27 mouse cellular contexts compared by ENCODE assay signal in genomic region chr15:68359496-68359895, GRCm38 (mm10).
DNase-seq lines count a peak whose midpoint lies in the region; ATAC-seq lines count a peak whose summit lies in the region.
"Had no signal": no experiment of that assay in that cellular context is flagged by ENCODE, and none has a peak within 500 bp of the region (broad histone marks: within the 10 kb centered on the region; RNA-seq: fewer than 3 reads in every experiment).

No protein-coding gene starts in this region.

- no peak for ATAC-seq in liver, embryonic 12.5 days
- no peak for ATAC-seq in liver, embryonic 11.5 days (replicated peaks; ENCODE audit: low FRiP score)
- ATAC-seq in heart, embryonic 16.5 days (replicated peaks; ENCODE audit: extremely low read depth, insufficient read depth, low FRiP score), result no peak
- ATAC-seq in hindbrain, embryonic 11.5 days (ENCODE audit: low FRiP score), result no peak
- ATAC-seq: forebrain, embryonic 16.5 days; intestine, postnatal 0 days; Patski had no signal

- H3K4me1 ChIP-seq in heart, embryonic 10.5 days, result peaks cover 7% of the 10 kb centered on the region; the same call in 1 of the 2 replicates
- H3K4me1 ChIP-seq in liver, embryonic 12.5 days, result peaks cover 24% of the 10 kb centered on the region
- H3K4me1 ChIP-seq in liver, embryonic 11.5 days (replicated peaks; ENCODE audit: control insufficient read depth, insufficient read depth, low read length), result peaks cover 9% of the 10 kb centered on the region; the same call in 1 of the 2 replicates
- H3K4me1 ChIP-seq in heart, embryonic 16.5 days (ENCODE audit: control insufficient read depth, insufficient read depth, low read length), result peaks cover 12% of the 10 kb centered on the region
- H3K4me1 ChIP-seq in hindbrain, embryonic 11.5 days (replicated peaks; ENCODE audit: control insufficient read depth, insufficient read depth, low read length), result no peaks in the 10 kb centered on the region

- 0 out of 2 replicates have a peak overlapping the region, but pooled peaks have one; percentile 12 for H3K9ac ChIP-seq in liver, embryonic 12.5 days
- H3K9ac ChIP-seq in liver, embryonic 11.5 days (ENCODE audit: low read depth, low read length), result no peak overlapping the region
- H3K9ac ChIP-seq in heart, embryonic 16.5 days (ENCODE audit: low read length), result no peak overlapping the region
- H3K9ac ChIP-seq in hindbrain, embryonic 11.5 days (ENCODE audit: low read depth, low read length), result no peak overlapping the region
- H3K9ac ChIP-seq: hindbrain, embryonic 12.5 days; kidney, embryonic 15.5 days; limb, embryonic 13.5 days; liver, embryonic 14.5 days; midbrain, embryonic 12.5 days; stomach, embryonic 15.5 days had no signal

- no peak for DNase-seq in heart, embryonic 10.5 days (ENCODE audit: low spot score)
- no peak for DNase-seq in heart, postnatal 14 days
- DNase-seq in liver, embryonic 11.5 days (ENCODE audit: low spot score), result no peak
- DNase-seq in A20 (ENCODE audit: low read depth, low spot score), result peak; percentile 19
- DNase-seq in frontal cortex, postnatal 25 days (ENCODE audit: low spot score in 2 of 2), result no peak
- no peak for DNase-seq in hindbrain, embryonic 11.5 days (ENCODE audit: low spot score)
- DNase-seq: adrenal gland, postnatal 36 days; B cell, adult 2 months; cerebellum, adult 11 months; cerebellum, postnatal 10 days; kidney, postnatal 36 days; layer of hippocampus, adult 9-11 months; thymus, postnatal 25 days had no signal

- no peak overlapping the region for H3K4me2 ChIP-seq in liver, embryonic 12.5 days
- no peak overlapping the region for H3K4me2 ChIP-seq in liver, embryonic 11.5 days
- H3K4me2 ChIP-seq in heart, embryonic 16.5 days (ENCODE audit: low read depth, low read length), result peak overlapping the region; percentile 37
- H3K4me2 ChIP-seq in hindbrain, embryonic 11.5 days (replicated peaks; ENCODE audit: low read depth, low read length), result no peak overlapping the region
- H3K4me2 ChIP-seq: hindbrain, embryonic 12.5 days; kidney, embryonic 15.5 days; limb, embryonic 13.5 days; midbrain, embryonic 12.5 days; stomach, embryonic 15.5 days had no signal

- H3K27me3 ChIP-seq in heart, embryonic 10.5 days (ENCODE audit: insufficient read depth, poor library complexity, severe bottlenecking), result no peaks in the 10 kb centered on the region
- no peaks in the 10 kb centered on the region for H3K27me3 ChIP-seq in liver, embryonic 12.5 days (replicated peaks)
- no peaks in the 10 kb centered on the region for H3K27me3 ChIP-seq in liver, embryonic 11.5 days (replicated peaks; ENCODE audit: control insufficient read depth, insufficient read depth, low read length)
- H3K27me3 ChIP-seq in heart, embryonic 16.5 days (ENCODE audit: control insufficient read depth, insufficient read depth, low read length), result no peaks in the 10 kb centered on the region
- H3K27me3 ChIP-seq in hindbrain, embryonic 11.5 days (ENCODE audit: control insufficient read depth, insufficient read depth, low read length), result no peaks in the 10 kb centered on the region
- H3K27me3 ChIP-seq: CH12.LX; hindbrain, embryonic 12.5 days; kidney, embryonic 15.5 days; limb, embryonic 13.5 days; midbrain, embryonic 12.5 days; Patski; stomach, embryonic 15.5 days had no signal

- H3K36me3 ChIP-seq in heart, embryonic 10.5 days, result no peaks in the 10 kb centered on the region
- no peaks in the 10 kb centered on the region for H3K36me3 ChIP-seq in liver, embryonic 12.5 days
- H3K36me3 ChIP-seq in liver, embryonic 11.5 days (ENCODE audit: control insufficient read depth, insufficient read depth, low read length), result no peaks in the 10 kb centered on the region
- no peaks in the 10 kb centered on the region for H3K36me3 ChIP-seq in heart, embryonic 16.5 days (ENCODE audit: control insufficient read depth, insufficient read depth)
- H3K36me3 ChIP-seq in hindbrain, embryonic 11.5 days (ENCODE audit: control insufficient read depth, insufficient read depth, low read length), result no peaks in the 10 kb centered on the region
- H3K36me3 ChIP-seq: embryonic facial prominence, embryonic 10.5 days; G1E; hindbrain, embryonic 12.5 days; kidney, embryonic 15.5 days; limb, embryonic 13.5 days; midbrain, embryonic 12.5 days; stomach, embryonic 15.5 days had no signal

- no peak overlapping the region for H3K4me3 ChIP-seq in heart, embryonic 10.5 days
- no peak overlapping the region for H3K4me3 ChIP-seq in liver, embryonic 12.5 days
- no peak overlapping the region for H3K4me3 ChIP-seq in liver, embryonic 11.5 days (ENCODE audit: low read depth, low read length)
- peak overlapping the region; percentile 1; the same call in 1 of the 2 replicates for H3K4me3 ChIP-seq in heart, embryonic 16.5 days (ENCODE audit: low read length)
- H3K4me3 ChIP-seq in hindbrain, embryonic 11.5 days (ENCODE audit: low read depth, low read length), result no peak overlapping the region
- H3K4me3 ChIP-seq: embryonic facial prominence, embryonic 10.5 days; hindbrain, embryonic 12.5 days; kidney, embryonic 15.5 days; limb, embryonic 13.5 days; midbrain, embryonic 12.5 days; stomach, embryonic 15.5 days had no signal

- H3K27ac ChIP-seq in heart, embryonic 10.5 days, result peak overlapping the region; percentile 16; the same call in 1 of the 2 replicates
- H3K27ac ChIP-seq in liver, embryonic 12.5 days, result no peak overlapping the region
- no peak overlapping the region for H3K27ac ChIP-seq in liver, embryonic 11.5 days (ENCODE audit: low read depth, low read length)
- peak overlapping the region; percentile 76 for H3K27ac ChIP-seq in heart, embryonic 16.5 days (ENCODE audit: low read length)
- no peak overlapping the region for H3K27ac ChIP-seq in hindbrain, embryonic 11.5 days (ENCODE audit: low read depth, low read length)
- H3K27ac ChIP-seq: embryonic facial prominence, embryonic 10.5 days; hindbrain, embryonic 12.5 days; kidney, embryonic 15.5 days; limb, embryonic 13.5 days; liver, embryonic 14.5 days; midbrain, embryonic 12.5 days; stomach, embryonic 15.5 days had no signal

- no peaks in the 10 kb centered on the region for H3K9me3 ChIP-seq in heart, embryonic 10.5 days
- H3K9me3 ChIP-seq in liver, embryonic 12.5 days (replicated peaks), result no peaks in the 10 kb centered on the region
- no peaks in the 10 kb centered on the region for H3K9me3 ChIP-seq in liver, embryonic 11.5 days (ENCODE audit: control insufficient read depth, low read length)
- H3K9me3 ChIP-seq in heart, embryonic 16.5 days (replicated peaks; ENCODE audit: control insufficient read depth, low read length), result no peaks in the 10 kb centered on the region
- H3K9me3 ChIP-seq in hindbrain, embryonic 11.5 days (ENCODE audit: control insufficient read depth, low read length), result no peaks in the 10 kb centered on the region
- H3K9me3 ChIP-seq: embryonic facial prominence, embryonic 10.5 days; G1E; hindbrain, embryonic 12.5 days; kidney, embryonic 15.5 days; limb, embryonic 13.5 days; midbrain, embryonic 12.5 days; stomach, embryonic 15.5 days had no signal

- intact Hi-C loops in heart, postnatal 14 days (cut with DNase I), result no loop called here

- WGBS in heart, embryonic 10.5 days, result 66% methylated on average over 3 of the region's 3 CpGs
- 74% methylated on average over 3 of the region's 3 CpGs for WGBS in liver, embryonic 12.5 days (ENCODE audit: insufficient replicate concordance)
- WGBS in liver, embryonic 11.5 days, result 78% methylated on average over 3 of the region's 3 CpGs
- 46% methylated on average over 3 of the region's 3 CpGs for WGBS in heart, embryonic 16.5 days
- 90% methylated on average over 3 of the region's 3 CpGs for WGBS in hindbrain, embryonic 11.5 days

Comparison
In these comparisons a context has a peak if more than half of its experiments do, and no peak if none do; other contexts are left out.
1. H3K27ac ChIP-seq: peak in heart, embryonic 10.5 days (single experiment) and heart, embryonic 16.5 days (single experiment); none in liver, embryonic 12.5 days (single experiment), liver, embryonic 11.5 days (single experiment) and hindbrain, embryonic 11.5 days (single experiment).